Mouse (Mus musculus) lung, adult 2 months (tissue): Measurements from ENCODE around the gene Cd40.

Source experiments
- CTCF ChIP-seq: fragments of 200-500 bp; IDR thresholded peaks from 2 replicates; pipeline ENCODE4 v1.5.1; 2011; ENCODE audit warnings: mild to moderate bottlenecking, low read length, control low read depth; ENCODE audit not compliant: insufficient read depth
- POLR2A ChIP-seq: fragments of 200-500 bp; IDR thresholded peaks from 2 replicates; pipeline ENCODE4 v1.6.1; 2011; ENCODE audit warnings: low read depth, mild to moderate bottlenecking, control low read depth, low read length, borderline replicate concordance; ENCODE audit errors: extremely low read depth

DNA sequence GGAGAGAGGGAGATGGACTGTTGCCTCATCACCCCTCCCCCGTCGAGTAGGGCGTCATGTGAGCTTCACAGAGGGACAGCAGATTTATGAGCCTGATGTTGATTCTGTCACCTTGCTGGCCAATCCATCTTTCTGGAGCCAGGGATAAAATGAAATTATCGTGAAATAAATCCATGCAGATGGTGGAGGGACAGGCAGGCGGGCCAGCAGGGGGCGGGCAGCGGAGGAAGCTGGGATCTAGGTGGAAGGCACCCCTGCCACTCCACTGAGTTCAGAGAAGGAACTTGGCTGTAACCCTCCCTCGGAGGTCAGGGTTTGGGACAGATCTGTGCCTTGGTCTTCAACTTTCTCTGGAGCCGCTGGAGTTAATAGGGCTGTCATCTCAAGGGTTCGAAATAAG lies 23.2 kb downstream of the Cd40 start:
- TF ChIP-seq CTCF = no peak
- TF ChIP-seq POLR2A = no peak
